Mouse (Mus musculus) megakaryocyte, embryonic 14.5 days (primary cell): ENCODE measurements around the gene Slc25a26.

ENCODE experiments used
- FLI1 ChIP-seq: IDR thresholded peaks from 2 replicates; pipeline ENCODE4 v1.6.1; 2012; ENCODE audit warnings: low read length, inconsistent platforms, mixed read lengths
- GATA1 ChIP-seq: IDR thresholded peaks from 3 replicates; pipeline ENCODE4 v1.6.1; 2012; ENCODE audit warnings: mixed read lengths, low read length, inconsistent platforms, borderline replicate concordance

- no peak for TF ChIP-seq FLI1
- TF ChIP-seq GATA1, result no peak
Observed at GRCm38 (mm10) chr6:94563203-94563940, 63.2 kb downstream of the Slc25a26 start.
